Mouse (Mus musculus): ENCODE results near the gene Kif6.

Gene Kif6

DNA sequence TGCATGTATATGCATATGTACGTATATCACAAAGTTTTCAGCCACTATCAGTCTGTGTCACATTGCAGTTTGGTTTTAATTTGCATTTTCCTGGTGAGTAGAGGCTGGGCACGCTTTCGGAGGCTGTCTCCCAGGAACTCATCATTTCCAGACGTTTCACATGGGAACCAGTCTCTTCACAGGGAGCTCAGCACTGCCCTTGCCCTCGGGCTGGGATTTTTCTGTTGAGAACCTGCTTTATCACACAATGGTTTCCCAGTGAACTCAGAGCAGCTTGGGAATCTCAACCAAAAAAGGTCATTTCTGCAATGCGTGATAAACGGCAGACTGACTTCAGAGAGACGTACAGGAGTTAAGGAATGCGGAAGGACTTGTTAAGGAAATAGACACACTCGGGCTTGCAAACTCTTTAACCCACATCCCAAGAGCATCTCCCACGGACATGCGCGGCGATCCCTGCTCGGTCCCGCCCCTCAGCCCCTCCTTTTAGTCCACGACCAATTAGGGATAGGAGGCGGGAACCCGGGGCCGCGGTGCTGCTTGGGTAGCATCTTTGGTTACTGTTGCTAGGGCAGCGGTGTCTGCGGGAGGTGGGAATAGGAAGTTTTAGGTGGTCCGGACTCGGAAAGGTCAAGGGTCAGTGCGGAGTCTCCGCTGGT, at the start of gene Kif6:
Gene Kif6 (plus strand): TSS at position 560 of the 659 bp plus-strand sequence.
- in situ Hi-C loops (cut with MboI), result no loop called here

DNA sequence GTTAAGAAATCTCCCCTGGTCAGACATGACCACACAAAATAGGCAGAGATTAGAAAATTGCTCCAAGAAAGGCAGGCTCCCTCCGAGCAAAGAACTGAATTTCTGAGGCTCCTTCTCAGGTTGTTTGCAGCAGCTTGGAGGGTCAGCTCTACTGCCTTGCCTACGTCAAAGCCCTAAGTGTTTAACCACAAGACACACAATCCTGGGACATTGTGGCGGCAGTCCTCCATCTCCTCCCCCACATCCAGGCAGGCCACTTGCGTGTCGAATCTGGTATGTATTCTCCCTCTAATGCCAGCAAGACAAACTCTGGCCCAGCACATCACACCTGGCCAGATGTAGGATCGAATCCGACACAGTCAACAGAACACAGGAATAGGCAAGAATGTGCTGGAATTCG, 46.2 kb upstream of the Kif6 start:
- in situ Hi-C loops (cut with MboI), result no loop called here

DNA sequence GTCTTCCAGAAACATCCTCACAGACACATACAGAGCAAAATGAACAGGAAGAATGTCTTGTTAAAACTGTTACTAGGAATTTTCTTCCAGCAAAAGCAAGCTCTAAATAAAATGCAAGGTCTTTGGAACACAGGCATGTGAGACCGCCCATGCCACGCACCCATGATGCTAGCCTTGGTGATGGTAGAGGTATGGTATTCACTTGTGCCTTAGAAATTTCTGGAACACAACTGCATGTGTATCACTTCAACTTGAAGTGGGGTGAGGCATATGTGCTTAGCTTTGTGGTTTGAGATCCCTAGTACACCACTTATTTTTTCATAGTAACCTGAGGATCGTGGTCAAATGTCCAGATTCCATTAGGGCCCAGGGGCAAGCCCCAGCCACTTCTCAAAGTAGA, 37.6 kb upstream of the Kif6 start:
- in situ Hi-C loops (cut with MboI), result no loop called here

DNA sequence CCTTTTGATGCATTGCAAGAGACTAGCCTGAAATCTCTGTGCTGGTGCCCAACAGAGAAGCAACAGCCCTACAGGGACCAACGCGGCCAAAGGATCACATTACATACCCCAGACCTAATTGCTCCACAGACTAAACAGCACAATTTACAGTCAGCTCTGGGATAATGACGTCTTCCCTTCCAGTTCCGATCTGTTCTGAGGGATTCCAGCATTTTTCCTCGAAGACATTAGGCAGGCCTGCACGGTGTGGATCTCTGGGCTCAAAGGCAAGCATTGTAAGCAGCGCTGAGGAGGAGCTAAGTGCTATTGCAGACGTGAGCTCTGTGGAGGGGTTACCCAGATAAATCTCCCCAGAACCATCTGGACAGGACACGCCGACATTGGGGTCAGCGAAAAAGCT, 32.5 kb upstream of the Kif6 start:
- in situ Hi-C loops (cut with MboI), result no loop called here

DNA sequence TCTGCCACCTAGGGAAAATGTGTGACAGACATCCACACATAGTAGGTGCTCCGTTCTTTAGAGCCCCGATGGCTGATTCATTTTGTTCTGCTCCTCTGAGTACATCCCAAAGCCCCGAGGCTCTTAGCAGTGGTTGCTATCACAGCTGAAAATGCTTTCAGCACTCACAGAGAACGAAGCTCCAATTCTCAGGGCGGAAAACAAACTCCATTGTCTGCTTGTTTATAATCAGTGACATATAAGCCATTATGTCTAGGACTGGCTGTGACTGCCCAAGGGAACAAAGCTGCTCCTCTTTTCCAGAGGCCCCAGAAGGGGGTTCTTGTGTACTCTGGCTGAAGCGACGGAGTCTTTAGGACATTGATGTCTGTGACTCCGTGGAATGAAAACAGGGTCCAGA, 24.9 kb upstream of the Kif6 start:
- in situ Hi-C loops (cut with MboI), result no loop called here

DNA sequence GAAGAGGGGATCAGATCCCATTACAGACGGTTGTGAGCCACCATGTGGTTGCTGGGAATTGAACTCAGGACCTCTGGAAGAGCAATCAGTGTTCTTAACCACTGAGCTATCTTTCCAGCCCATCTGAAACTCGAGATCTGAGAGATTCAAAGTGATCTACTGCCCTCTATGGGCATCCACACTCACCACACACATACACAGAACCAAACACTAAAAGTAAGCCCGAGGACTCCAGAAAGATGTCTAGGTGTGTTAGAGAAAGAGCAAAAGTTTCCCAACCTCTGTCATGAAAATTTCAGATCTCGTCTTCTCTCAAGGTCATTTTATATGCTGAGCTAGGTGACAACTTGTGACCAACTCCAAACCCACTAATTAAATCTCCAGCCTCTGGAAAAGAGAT, 9.5 kb upstream of the Kif6 start:
- in situ Hi-C loops (cut with MboI), result no loop called here

DNA sequence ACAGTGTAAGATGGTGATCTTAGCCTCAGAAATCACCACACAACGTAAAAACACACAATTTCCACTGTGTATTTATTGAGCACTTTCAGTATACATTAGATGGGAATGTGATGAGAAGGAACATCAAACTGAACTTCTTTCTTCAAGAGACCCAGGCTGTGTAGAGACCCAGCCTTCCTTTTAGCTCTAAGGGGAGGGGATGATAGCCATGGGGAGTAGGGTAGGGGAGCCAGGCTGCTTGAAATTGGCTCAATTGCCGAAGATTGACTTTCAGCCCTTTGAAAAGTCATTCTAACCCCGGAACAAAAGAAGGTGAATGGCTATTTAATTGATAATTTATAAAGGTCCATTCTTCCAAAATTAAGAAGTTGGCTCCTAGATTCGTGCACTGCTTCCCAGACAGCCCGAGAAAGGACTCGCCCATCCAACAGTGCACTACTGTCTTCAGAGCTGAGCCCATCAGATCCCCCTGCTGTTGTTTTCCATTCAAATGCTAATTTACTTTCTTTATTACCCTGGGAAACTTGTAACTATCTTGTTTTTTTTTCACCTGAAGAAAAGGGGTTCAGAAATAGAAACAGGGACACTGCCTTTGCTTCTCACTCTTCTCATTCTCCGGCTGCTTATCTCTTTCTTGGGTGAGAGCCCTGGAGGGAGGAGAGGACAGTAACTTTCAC, 7.4 kb upstream of the Kif6 start:
- in situ Hi-C loops (cut with MboI), result no loop called here

DNA sequence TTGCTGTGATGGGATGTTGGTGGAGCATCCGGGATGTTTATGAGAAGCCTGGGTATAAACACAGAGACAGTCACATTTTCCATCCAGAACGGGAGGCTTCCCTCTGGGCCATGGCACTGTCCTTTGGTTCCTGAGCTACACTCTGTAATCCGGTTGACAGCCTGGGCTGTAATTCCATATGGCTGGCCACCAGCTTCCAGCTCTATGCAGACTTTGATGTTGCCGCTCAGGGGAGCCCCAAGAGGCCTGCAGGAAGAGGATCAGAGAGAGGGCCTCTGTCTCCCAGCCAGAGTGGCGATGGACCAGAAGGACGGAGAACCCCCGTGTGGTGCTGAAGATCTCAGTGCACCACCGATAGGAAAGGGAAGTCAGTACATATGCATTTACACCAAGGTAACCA, 4.6 kb upstream of the Kif6 start:
- in situ Hi-C loops (cut with MboI), result no loop called here

DNA sequence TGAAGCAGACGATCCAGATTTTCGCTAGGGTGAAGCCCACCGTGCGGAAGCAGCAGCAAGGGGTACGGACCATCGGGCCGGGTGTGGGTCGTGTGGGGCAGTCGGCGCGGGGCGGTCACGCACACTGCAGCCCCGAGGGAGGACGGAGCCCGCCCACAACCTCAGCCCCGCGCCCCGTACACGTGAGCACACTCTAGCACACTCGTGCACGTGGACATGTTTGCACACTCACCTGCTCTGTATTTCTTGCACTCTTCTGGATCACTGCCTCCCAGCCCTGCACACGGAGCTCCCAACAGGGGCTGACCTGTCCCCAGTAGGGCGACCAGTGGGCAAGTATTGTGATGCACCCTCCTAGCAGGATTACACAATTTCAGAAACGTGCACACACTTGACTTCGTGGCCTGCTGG, 310 bp downstream of the Kif6 start:
- in situ Hi-C loops (cut with MboI), result no loop called here

DNA sequence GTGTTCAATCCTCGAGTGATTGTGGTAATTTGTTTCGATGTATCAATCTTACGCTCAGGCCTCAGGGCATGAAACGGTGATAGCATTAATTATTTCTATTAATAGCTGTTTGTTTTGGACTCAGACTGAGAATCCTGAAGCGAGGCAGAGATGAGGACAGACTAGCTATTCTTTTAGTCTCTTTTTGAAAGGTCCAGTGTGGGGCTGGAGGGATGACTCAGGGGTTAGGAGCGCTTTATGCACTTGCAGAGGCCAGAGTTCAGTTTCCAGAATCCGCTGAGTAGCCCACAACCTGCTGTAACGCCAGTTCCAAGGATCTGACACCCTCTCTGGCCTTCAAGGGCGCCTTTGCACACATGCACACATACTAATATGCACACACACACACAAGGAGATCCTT, 9.6 kb downstream of the Kif6 start:
- in situ Hi-C loops (cut with MboI), result no loop called here

DNA sequence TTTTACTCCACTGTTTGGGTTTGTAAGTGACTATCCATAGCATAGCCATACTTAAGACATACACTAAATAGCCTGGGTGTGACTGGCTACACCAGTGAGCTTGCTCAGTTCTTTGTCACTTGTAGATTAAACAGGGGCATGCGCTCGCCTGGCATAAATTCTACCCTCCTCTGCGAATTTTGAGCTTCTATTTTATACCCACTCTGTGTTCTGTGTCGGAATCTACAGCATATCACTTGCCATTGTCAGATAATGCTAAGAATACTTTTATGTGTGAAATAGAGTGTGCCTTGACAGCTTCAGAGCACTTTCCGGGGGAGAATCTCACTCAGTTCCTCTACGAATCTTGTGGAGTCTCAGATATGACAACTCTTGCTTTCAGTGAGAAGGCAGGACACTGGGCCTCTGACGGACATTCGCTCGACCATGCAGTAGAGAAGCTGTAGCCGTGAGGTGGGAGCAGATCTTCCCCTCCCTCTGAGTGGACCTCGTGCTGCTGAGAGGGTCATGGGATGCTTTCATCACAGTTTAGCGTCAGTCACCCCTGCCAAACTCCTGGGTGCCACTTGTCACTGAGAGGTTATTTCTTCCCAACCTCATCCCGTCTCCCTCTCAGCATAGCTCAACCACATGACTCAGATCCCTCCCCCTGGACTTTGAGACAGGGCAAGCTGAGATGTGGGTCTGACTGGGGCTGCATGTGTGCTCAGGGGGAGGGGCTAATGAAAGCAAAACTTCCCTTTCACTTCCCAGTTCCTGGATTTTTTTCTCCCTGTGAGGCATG, 12.3 kb downstream of the Kif6 start:
- in situ Hi-C loops (cut with MboI), result no loop called here

DNA sequence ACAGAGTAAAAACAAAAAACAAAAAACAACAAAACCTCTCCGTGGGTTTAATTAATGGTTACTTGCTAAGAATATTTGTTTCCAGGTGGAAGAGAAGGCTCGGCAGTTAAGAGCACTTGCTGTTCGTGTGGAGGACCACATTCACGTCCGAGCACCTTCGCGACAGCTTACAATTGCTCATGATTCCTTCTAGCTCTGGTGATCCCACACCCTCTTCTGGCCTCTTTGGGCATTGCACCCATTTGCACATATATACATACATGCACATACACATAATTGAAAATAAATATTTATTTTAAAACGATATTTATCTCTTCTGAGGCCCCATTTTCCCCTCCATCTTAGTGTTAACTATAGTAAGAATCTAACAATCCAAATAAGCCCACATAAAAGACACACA, 13.9 kb downstream of the Kif6 start:
- in situ Hi-C loops (cut with MboI), result no loop called here

DNA sequence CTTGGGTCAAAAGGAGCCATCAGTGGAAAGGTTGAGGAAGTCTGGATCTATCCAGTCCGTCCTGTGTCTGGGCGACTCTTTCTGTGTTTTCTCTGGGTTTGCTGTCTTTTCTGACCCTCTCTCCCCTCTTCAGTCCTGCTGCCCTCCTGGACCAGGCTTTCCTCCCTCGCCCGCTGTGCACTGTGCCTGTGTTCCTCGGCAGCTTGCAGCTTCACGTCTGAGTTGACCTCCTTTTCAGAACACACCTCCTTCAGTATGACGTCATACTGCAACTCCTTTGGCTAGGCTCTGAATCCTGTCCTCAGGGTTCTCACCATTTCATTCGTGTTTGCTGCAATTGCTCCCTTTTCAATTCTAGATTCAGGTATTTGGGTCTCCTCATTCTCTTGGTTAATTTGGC, 18.1 kb downstream of the Kif6 start:
- in situ Hi-C loops (cut with MboI), result no loop called here

DNA sequence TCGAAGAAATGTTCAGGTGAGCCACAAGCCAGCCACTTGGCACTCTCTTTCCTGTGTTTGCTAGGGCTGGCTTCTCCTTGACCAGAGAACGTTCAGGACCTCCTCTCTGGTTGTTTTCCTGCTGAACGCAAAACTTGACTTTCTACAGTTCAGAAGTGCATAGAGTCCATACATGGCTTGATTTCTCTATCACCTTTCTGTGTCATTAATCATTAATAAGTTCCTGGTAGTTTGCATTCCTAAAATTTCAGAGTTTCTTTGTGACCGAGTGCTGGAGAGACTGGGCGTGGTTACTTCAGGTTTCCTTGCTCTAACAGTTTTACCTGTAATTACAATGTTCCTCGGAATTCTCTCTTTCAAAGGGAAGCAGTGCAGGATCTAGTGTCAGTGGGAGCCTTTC, 27.0 kb downstream of the Kif6 start:
- in situ Hi-C loops (cut with MboI), result no loop called here

DNA sequence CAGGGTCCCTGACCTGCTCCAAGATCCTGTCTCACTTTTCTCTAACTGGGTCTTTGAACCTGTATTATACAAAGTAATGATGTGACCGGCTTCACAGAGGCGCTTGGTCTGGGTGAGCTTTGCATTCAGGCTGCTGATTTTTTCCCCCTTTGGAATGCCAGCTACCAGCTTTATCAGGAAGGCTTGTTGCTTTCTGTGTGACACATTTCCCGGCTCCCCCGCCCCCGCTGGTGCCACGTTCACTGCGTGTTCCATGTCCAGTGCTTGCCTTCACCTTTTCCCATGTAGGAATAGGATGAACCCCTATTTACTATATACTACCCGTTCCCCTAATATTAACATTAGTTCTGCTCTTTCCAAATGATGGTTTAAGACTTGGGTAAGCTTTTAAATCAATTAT, 27.4 kb downstream of the Kif6 start:
- in situ Hi-C loops (cut with MboI), result no loop called here

DNA sequence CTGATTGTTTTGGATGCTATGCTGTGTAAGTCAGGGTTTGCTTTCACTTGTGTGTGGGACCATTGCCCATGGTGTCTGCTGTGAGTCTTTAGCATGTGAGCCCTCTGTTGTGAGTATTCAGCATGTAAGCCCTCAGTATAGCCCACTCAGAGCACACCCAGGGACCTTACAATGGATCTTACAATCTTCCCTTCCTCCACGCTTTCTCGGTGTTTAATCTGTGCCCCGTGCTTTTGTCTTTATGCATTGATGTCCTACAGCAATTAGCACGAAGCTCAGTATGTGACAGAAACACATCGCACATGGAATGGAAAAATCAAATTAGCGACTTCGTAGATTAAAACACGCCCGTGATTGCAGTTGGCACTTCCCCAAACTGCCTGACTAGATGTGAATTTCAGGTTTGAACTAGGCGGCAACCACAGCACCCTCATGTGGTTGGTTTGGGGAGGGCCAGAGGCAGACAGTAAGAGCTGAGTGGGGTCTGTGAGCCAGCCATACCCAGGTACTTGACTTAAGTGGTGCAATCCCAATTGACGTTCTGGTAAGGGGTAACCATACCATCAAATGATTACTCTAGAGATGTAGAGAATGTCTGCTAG, 28.1 kb downstream of the Kif6 start:
- in situ Hi-C loops (cut with MboI), result no loop called here

DNA sequence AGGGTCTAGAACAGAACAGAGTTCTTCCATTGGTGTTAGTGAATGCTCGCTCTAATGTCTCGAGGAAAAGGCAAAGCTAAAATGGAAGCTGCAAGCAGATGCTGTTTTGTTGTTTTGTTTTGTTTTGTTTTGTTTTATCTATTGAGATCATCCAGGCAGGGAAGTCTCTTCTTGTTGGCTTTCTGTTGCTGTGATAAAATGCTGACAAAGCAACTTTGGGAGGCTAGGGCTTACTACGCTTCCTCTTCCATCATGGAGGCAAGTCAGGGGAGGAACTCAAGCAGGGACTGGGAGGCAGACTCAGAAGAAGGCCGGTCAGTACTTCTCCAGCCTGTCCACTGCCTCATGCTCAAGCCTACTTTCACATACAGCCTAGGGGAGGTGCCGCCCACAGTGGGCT, 31.3 kb downstream of the Kif6 start:
- in situ Hi-C loops (cut with MboI), result no loop called here

DNA sequence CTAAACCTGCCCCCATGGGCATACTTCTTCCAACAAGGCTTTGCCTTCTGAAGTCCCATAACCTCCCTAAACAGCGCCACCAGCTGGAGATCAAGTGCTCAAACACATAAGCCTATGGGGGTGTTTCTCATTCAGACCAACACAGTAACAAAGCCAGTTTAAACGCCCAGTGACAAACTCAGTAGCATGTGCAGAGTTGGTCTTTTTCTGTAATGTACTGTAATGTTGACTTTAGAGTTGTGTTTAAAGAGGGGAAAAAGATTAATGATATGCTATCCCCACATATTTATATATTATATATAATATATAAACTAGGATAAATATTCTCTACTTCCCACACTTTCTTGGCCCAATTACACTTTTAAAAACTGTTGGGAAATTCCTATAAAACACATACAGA, 34.0 kb downstream of the Kif6 start:
- in situ Hi-C loops (cut with MboI), result no loop called here

DNA sequence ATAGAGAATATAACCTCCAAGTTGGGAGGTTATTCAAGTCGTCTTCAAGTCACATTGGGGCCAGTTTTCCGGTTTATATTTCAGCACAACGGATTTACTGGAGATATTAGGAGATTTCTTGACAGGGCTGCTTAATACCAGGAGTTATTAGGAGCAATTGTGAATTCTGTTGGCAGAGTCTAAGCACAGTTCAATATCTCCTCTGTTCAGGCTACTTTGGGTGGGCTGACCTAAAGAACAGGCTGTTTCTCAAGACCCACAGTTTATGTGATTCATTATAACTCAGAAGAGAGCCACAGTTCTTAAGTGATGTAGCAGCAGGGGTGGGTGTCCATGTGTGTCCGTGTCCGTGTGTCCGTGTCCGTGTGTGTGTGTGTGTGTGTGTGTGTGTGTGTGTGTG, 34.5 kb downstream of the Kif6 start:
- in situ Hi-C loops (cut with MboI), result no loop called here

DNA sequence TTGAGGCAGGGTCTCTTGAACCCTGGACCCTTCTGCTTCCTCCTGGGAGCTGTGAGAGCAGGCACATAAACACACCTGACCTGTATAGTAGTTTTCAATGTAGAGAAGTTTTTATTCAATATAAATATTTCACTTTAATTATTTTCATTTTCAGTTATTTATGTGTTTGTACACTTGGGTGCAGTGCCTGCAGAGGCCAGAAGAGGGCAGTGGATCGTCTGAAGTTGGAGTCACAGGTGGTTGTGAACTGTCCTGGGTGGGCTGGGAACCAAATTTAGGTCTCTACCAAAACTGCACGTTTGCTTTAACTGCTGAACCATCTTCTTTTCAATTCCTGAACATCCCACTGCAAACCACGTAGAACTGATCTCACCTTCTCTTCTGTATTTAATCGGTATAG, 35.4 kb downstream of the Kif6 start:
- in situ Hi-C loops (cut with MboI), result no loop called here

DNA sequence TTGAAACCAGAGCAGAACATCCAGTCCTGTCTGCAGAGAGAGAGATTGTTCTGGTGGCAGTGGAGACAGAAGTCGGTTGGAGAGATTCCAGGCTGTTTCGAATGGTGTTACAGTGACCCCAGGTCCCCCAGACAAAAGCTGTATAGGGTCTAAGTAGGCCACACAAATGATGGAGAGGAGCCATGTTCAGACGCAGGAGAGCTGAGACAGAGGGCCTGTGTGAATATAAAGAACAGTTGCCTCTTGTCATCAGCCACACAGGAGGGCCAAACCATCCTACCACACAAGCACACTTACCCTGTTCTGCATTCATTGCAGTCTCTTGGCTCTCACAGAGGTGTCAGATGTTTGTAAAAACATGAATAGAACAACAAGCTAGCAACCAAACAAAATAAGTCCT, 37.4 kb downstream of the Kif6 start:
- in situ Hi-C loops (cut with MboI), result no loop called here

DNA sequence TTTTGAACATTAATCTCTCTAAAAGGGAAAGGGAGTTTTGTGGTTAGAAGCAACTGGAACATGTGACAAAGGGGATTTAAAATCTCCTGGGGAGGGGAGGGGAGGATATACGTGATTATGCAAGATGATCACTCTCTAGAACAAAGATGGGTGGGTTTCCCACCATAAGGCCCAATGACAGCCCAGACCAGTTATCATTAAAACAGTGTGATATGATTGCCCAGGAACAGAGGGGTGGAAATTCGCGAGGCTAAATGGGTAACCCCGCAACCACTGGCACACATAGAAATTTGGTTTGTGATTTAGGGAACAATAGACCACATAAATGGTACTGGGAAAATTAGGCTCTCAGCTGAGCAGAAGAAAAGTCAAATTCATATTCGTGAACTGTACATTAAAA, 37.9 kb downstream of the Kif6 start:
- in situ Hi-C loops (cut with MboI), result no loop called here

DNA sequence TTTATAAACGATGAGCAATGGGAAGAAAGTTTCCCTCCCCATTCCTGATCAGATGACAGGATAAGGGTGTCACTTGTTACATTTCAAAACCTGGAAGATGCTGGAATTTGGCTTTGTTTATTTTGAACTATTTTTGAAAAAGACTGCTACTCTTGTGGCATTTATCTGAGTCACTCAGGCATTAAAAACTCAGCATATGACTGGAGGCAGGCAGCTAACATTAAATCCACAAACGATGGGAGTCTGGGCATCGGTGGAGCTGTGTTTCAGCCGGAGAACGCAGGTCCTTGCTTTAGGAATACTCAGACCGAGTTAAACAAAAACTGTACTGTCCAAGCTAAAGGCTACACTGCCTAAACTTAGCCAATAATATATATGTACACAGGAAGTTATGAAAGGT, 46.7 kb downstream of the Kif6 start:
- in situ Hi-C loops (cut with MboI), result no loop called here
